In the genomic region with DNA sequence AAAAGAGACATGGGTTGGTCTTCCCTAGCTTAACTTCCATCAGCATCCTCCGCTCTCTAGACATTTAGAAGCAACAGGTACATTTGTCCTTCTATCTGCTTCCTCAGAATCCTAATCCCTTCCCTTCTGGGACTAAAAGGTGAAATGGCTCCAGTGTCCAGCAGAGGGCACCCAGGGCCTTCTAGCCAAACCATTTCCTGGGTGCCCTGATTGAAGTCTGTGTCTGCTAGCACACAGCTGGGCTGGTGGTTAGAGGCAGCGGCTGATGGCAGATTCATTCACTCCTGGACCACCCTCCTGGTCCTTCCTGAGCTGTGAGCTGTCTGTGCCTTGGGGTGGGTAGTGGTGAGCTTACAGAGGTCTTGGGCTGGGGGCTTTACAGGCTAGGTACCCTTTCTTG, we compare ENCODE assay signal across 8 mouse cellular contexts.
A peak's percentile ranks its signal among the peaks of the same experiment; 100 is the strongest.
DNase-seq lines count a peak whose midpoint lies in the region; ATAC-seq and TF ChIP-seq lines count a peak whose summit lies in the region.

No protein-coding gene starts in this region.

- no peak overlapping the region for H3K4me3 ChIP-seq in hindbrain, embryonic 11.5 days (ENCODE audit: low read depth, low read length)
- H3K4me3 ChIP-seq in hindbrain, embryonic 13.5 days: no peak overlapping the region
- H3K4me3 ChIP-seq in hindbrain, embryonic 16.5 days (ENCODE audit: low read length): no peak overlapping the region
- no peak overlapping the region for H3K4me3 ChIP-seq in liver, embryonic 14.5 days (ENCODE audit: insufficient read depth in 1 of 2, low read depth in 2 of 2, low read length in 2 of 2)

- TF ChIP-seq CTCF in liver, embryonic 14.5 days (IDR thresholded peaks at IDR 0.05; ENCODE audit: low read depth): peak; percentile 70

- H3K4me1 ChIP-seq in hindbrain, embryonic 11.5 days (replicated peaks; ENCODE audit: control insufficient read depth, insufficient read depth, low read length): 0 out of 2 replicates have a peak, but pooled peaks cover 3% of the 10 kb centered on the region
- H3K4me1 ChIP-seq in hindbrain, embryonic 13.5 days (replicated peaks): peaks cover 19% of the 10 kb centered on the region
- peaks cover 7% of the 10 kb centered on the region for H3K4me1 ChIP-seq in hindbrain, embryonic 16.5 days (ENCODE audit: control insufficient read depth, insufficient read depth, low read depth, low read length)
- H3K4me1 ChIP-seq in liver, embryonic 14.5 days (replicated peaks; ENCODE audit: control insufficient read depth in 2 of 2, insufficient read depth in 2 of 2, low read length in 1 of 2): no peaks in the 10 kb centered on the region

- no peaks in the 10 kb centered on the region for H3K36me3 ChIP-seq in hindbrain, embryonic 11.5 days (ENCODE audit: control insufficient read depth, insufficient read depth, low read length)
- no peaks in the 10 kb centered on the region for H3K36me3 ChIP-seq in hindbrain, embryonic 13.5 days
- no peaks in the 10 kb centered on the region for H3K36me3 ChIP-seq in hindbrain, embryonic 16.5 days (ENCODE audit: control insufficient read depth, insufficient read depth, low read length)
- no peaks in the 10 kb centered on the region for H3K36me3 ChIP-seq in liver, embryonic 14.5 days (replicated peaks; ENCODE audit: control insufficient read depth, insufficient read depth, low read depth)

- H3K9me3 ChIP-seq in hindbrain, embryonic 11.5 days (ENCODE audit: control insufficient read depth, low read length): no peaks in the 10 kb centered on the region
- H3K9me3 ChIP-seq in hindbrain, embryonic 13.5 days: no peaks in the 10 kb centered on the region
- H3K9me3 ChIP-seq in hindbrain, embryonic 16.5 days (ENCODE audit: control insufficient read depth, low read length): no peaks in the 10 kb centered on the region
- no peaks in the 10 kb centered on the region for H3K9me3 ChIP-seq in liver, embryonic 14.5 days (ENCODE audit: control insufficient read depth, low read length)

- no peak overlapping the region for H3K4me2 ChIP-seq in hindbrain, embryonic 11.5 days (replicated peaks; ENCODE audit: low read depth, low read length)
- no peak overlapping the region for H3K4me2 ChIP-seq in hindbrain, embryonic 13.5 days
- no peak overlapping the region for H3K4me2 ChIP-seq in hindbrain, embryonic 16.5 days (ENCODE audit: low read length)
- no peak overlapping the region for H3K4me2 ChIP-seq in liver, embryonic 14.5 days (ENCODE audit: low read depth)

- 77% methylated on average over 2 of the region's 2 CpGs for WGBS in hindbrain, embryonic 11.5 days
- WGBS in hindbrain, embryonic 13.5 days: 51% methylated on average over 2 of the region's 2 CpGs
- 42% methylated on average over 2 of the region's 2 CpGs for WGBS in hindbrain, embryonic 16.5 days
- WGBS in liver, embryonic 14.5 days (ENCODE audit: insufficient replicate concordance): 37% methylated on average over 2 of the region's 2 CpGs

- no peak overlapping the region for H3K9ac ChIP-seq in hindbrain, embryonic 11.5 days (ENCODE audit: low read depth, low read length)
- no peak overlapping the region for H3K9ac ChIP-seq in hindbrain, embryonic 13.5 days
- H3K9ac ChIP-seq in hindbrain, embryonic 16.5 days (ENCODE audit: low read depth, low read length): no peak overlapping the region
- H3K9ac ChIP-seq in liver, embryonic 14.5 days (replicated peaks): no peak overlapping the region

- no peak for ATAC-seq in hindbrain, embryonic 11.5 days (ENCODE audit: low FRiP score)
- no peak for ATAC-seq in hindbrain, embryonic 13.5 days (ENCODE audit: low FRiP score)
- peak; percentile 58; the same call in 1 of the 2 replicates for ATAC-seq in hindbrain, embryonic 16.5 days
- ATAC-seq in liver, embryonic 14.5 days (ENCODE audit: insufficient read depth): no peak
- ATAC-seq in monocyte, adult 5-6 weeks (replicated peaks; ENCODE audit: insufficient number of reproducible peaks, low FRiP score, low TSS enrichment, poor library complexity, severe bottlenecking): no peak

- H3K27ac ChIP-seq in hindbrain, embryonic 11.5 days (ENCODE audit: low read depth, low read length): no peak overlapping the region
- no peak overlapping the region; the same call in 1 of the 2 replicates for H3K27ac ChIP-seq in hindbrain, embryonic 13.5 days
- H3K27ac ChIP-seq in hindbrain, embryonic 16.5 days (ENCODE audit: low read depth, low read length): no peak overlapping the region
- no peak overlapping the region for H3K27ac ChIP-seq in liver, embryonic 14.5 days

- DNase-seq in hindbrain, embryonic 11.5 days (ENCODE audit: low spot score): peak; percentile 65
- peak; percentile 39 for DNase-seq in Muller cell, postnatal 12 days (ENCODE audit: inconsistent ontology term)
- DNase-seq in cerebellum, adult 11-12 months: peak; percentile 46
- no peak for DNase-seq in liver, embryonic 14.5 days (ENCODE audit: low read depth in 3 of 3, low spot score in 3 of 3)
- peak; percentile 52 for DNase-seq in retina, postnatal 7 days (ENCODE audit: low read depth, low spot score)

- no peak for TF ChIP-seq EP300 in liver, embryonic 14.5 days (IDR thresholded peaks at IDR 0.05; ENCODE audit: low read depth)

- no peaks in the 10 kb centered on the region for H3K27me3 ChIP-seq in hindbrain, embryonic 11.5 days (ENCODE audit: control insufficient read depth, insufficient read depth, low read length)
- no peaks in the 10 kb centered on the region for H3K27me3 ChIP-seq in hindbrain, embryonic 13.5 days
- no peaks in the 10 kb centered on the region for H3K27me3 ChIP-seq in hindbrain, embryonic 16.5 days (replicated peaks; ENCODE audit: control insufficient read depth, insufficient read depth, low read length)
- H3K27me3 ChIP-seq in liver, embryonic 14.5 days (ENCODE audit: control insufficient read depth, insufficient read depth, low read length): no peaks in the 10 kb centered on the region

Comparison
In these comparisons a context has a peak if more than half of its experiments do, and no peak if none do; other contexts are left out.
1. DNase-seq: peak in hindbrain, embryonic 11.5 days (single experiment), Muller cell, postnatal 12 days (single experiment), cerebellum, adult 11-12 months (single experiment) and retina, postnatal 7 days (single experiment); none in liver, embryonic 14.5 days (0 of 3).